Mouse (Mus musculus) adrenal gland, adult 2 months (tissue): ENCODE data around the gene Tmem116. TPM values are rescaled to one million over a fixed set of nuclear protein-coding genes. Genes with fewer than 3 reads are reported as not detected.
A peak's percentile ranks its signal among the peaks of the same experiment; 100 is the strongest.

Experiments used
- DNase-seq: peaks from one replicate; pipeline ENCODE4 v3.0.0; 2021
- long read RNA-seq: library from polyadenylated mRNA; stranded (forward); transcript quantifications from one replicate; pipeline ENCODE4 v2.0.0, GENCODE M21; 2021
- polyA plus RNA-seq: library from polyadenylated mRNA; depleted of rRNA; stranded (reverse); fragments of >200 nt; gene quantifications from 2 replicates; pipeline ENCODE4 v1.2.3, GENCODE M21; 2012; rRNA removed
- total RNA-seq, 2 experiments: library from RNA; stranded (reverse); gene quantifications; 2 replicates each; pipeline ENCODE4 v1.2.3; 2021

Tmem116 gene
- total RNA-seq (1 to 10 TPM; 2.6 to 4.8 TPM), polyA plus RNA-seq (3.3 and 8.1 TPM in 2 replicates)
- long read RNA-seq, partial matches to known transcripts = 0 of 4 reads
- long read RNA-seq, other reads (novel, unspliced or antisense) = 4 of 4 reads

GRCm38 (mm10) chr5:121451644-121452025, at the start of gene Tmem116:
Tmem116 (plus strand) TSS chr5:121451893.
- DNase-seq = peak; percentile 62

- peak; percentile 40 for DNase-seq
Measured at GRCm38 (mm10) chr5:121407856-121408255, 43.8 kb upstream of the Tmem116 start.

- no peak for DNase-seq
Measured at GRCm38 (mm10) chr5:121410975-121411374, 40.7 kb upstream of the Tmem116 start.

- no peak for DNase-seq
Measured at GRCm38 (mm10) chr5:121420721-121421120, 31.0 kb upstream of the Tmem116 start.

- no peak for DNase-seq
Measured at GRCm38 (mm10) chr5:121422787-121423186, 28.9 kb upstream of the Tmem116 start.

GRCm38 (mm10) chr5:121423297-121423696, 28.4 kb upstream of the Tmem116 start:
- DNase-seq = no peak

- no peak for DNase-seq
Measured at GRCm38 (mm10) chr5:121428954-121429353, 22.7 kb upstream of the Tmem116 start.

GRCm38 (mm10) chr5:121438131-121438530, 13.6 kb upstream of the Tmem116 start:
- peak; percentile 76 for DNase-seq

- no peak for DNase-seq
Measured at GRCm38 (mm10) chr5:121438756-121439155, 12.9 kb upstream of the Tmem116 start.

- DNase-seq = no peak
Measured at GRCm38 (mm10) chr5:121443548-121443947, 8.1 kb upstream of the Tmem116 start.

GRCm38 (mm10) chr5:121444870-121445269, 6.8 kb upstream of the Tmem116 start:
- DNase-seq = no peak

- no peak for DNase-seq
Measured at GRCm38 (mm10) chr5:121448450-121448849, 3.2 kb upstream of the Tmem116 start.

GRCm38 (mm10) chr5:121449976-121450375, 1.7 kb upstream of the Tmem116 start:
- DNase-seq = peak; percentile 52

GRCm38 (mm10) chr5:121450476-121450875, 1.2 kb upstream of the Tmem116 start:
- DNase-seq = no peak

- DNase-seq = no peak
Measured at GRCm38 (mm10) chr5:121451203-121451602, 490 bp upstream of the Tmem116 start.

GRCm38 (mm10) chr5:121452026-121452869, 555 bp downstream of the Tmem116 start, which contains the start of gene Erp29:
Erp29 (minus strand) TSS chr5:121452506.
- DNase-seq = peak; percentile 100

- no peak for DNase-seq
Measured at GRCm38 (mm10) chr5:121452906-121453305, 1.2 kb downstream of the Tmem116 start.

- DNase-seq = peak; percentile 42
Measured at GRCm38 (mm10) chr5:121453743-121454502, 2.2 kb downstream of the Tmem116 start.

- DNase-seq = no peak
Measured at GRCm38 (mm10) chr5:121454503-121454782, 2.8 kb downstream of the Tmem116 start.

- DNase-seq = no peak
Measured at GRCm38 (mm10) chr5:121455510-121456265, 4.0 kb downstream of the Tmem116 start.

- DNase-seq = no peak
Measured at GRCm38 (mm10) chr5:121461339-121462170, 9.9 kb downstream of the Tmem116 start.

- DNase-seq = no peak
Measured at GRCm38 (mm10) chr5:121462171-121462502, 10.4 kb downstream of the Tmem116 start.
